In the genomic region with DNA sequence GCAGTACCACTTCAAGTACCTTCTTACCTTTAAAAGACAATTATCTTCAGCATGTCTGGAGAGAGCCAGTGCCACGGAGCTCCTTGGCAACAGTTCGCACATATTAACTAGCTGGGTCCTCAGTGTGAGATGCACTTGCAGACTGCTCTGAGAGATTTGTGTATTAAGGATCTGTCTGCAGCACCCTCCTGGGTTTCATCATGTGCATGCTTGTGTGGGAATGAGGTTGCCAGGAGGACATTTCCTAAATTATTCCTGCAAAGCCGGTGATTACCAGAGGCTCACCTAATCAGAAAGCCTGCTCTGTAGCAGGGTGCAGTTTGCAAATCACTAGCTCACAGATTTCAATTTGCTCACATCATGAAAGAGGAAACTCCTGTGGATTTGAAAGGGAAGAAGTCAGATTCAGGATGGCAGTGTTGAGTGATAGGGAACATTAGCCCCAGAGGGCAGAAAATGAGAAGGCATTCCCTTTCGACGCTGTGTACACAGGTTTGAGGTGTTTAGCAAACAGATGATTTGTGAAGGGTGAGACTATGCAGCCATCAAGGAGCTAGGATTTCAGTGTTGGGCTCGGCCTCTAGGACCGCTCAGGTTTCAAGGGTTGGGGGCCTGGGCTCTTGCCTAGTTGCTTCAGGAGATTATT, we compare ENCODE assay signal across 14 mouse cellular contexts.
DNase-seq lines count a peak whose midpoint lies in the region; ATAC-seq and TF ChIP-seq lines count a peak whose summit lies in the region.
"Had no signal": no experiment of that assay in that cellular context is flagged by ENCODE, and none has a peak within 500 bp of the region (broad histone marks: within the 10 kb centered on the region; RNA-seq: fewer than 3 reads in every experiment).

No protein-coding gene starts in this region.

- TF ChIP-seq CTCF in hindbrain, postnatal 0 days (IDR thresholded peaks at IDR 0.05; ENCODE audit: low read depth), result no peak

- H3K36me3 ChIP-seq in heart, embryonic 12.5 days, result no peaks in the 10 kb centered on the region
- no peaks in the 10 kb centered on the region for H3K36me3 ChIP-seq in hindbrain, postnatal 0 days (ENCODE audit: insufficient read depth, low read length)
- H3K36me3 ChIP-seq: heart, embryonic 15.5 days; intestine, embryonic 15.5 days had no signal

- 0 out of 2 replicates have a peak overlapping the region, but pooled peaks have one; percentile 9 for H3K4me2 ChIP-seq in heart, embryonic 12.5 days
- no peak overlapping the region for H3K4me2 ChIP-seq in hindbrain, postnatal 0 days (ENCODE audit: low read depth, low read length)
- H3K4me2 ChIP-seq: heart, embryonic 15.5 days; intestine, embryonic 15.5 days had no signal

- peaks cover 15% of the 10 kb centered on the region for H3K4me1 ChIP-seq in heart, embryonic 12.5 days (replicated peaks)
- H3K4me1 ChIP-seq in hindbrain, postnatal 0 days (ENCODE audit: insufficient read depth, low read length), result peaks cover 4% of the 10 kb centered on the region; the same call in 1 of the 2 replicates
- H3K4me1 ChIP-seq: intestine, embryonic 15.5 days had no signal

- no peaks in the 10 kb centered on the region for H3K9me3 ChIP-seq in heart, embryonic 12.5 days (replicated peaks)
- no peaks in the 10 kb centered on the region for H3K9me3 ChIP-seq in hindbrain, postnatal 0 days (ENCODE audit: low read length)
- H3K9me3 ChIP-seq: heart, embryonic 15.5 days; intestine, embryonic 15.5 days had no signal

- no peak overlapping the region for H3K27ac ChIP-seq in heart, embryonic 12.5 days (ENCODE audit: poor library complexity, severe bottlenecking)
- H3K27ac ChIP-seq in hindbrain, postnatal 0 days, result no peak overlapping the region
- H3K27ac ChIP-seq: heart, embryonic 15.5 days; intestine, embryonic 15.5 days had no signal

- ATAC-seq in heart, embryonic 12.5 days (ENCODE audit: insufficient number of reproducible peaks, low FRiP score), result no peak
- peak; percentile 53 for ATAC-seq in hindbrain, postnatal 0 days
- ATAC-seq: activated CD4-positive, CD25-positive, alpha-beta regulatory T cell, adult 4 months; intestine, embryonic 15.5 days; liver, postnatal 0 days had no signal

- WGBS in heart, embryonic 12.5 days, result 17% methylated on average over 7 of the region's 7 CpGs
- WGBS in hindbrain, postnatal 0 days, result 37% methylated on average over 7 of the region's 7 CpGs

- no peaks in the 10 kb centered on the region for H3K27me3 ChIP-seq in heart, embryonic 12.5 days (replicated peaks)
- H3K27me3 ChIP-seq in hindbrain, postnatal 0 days (ENCODE audit: insufficient read depth, low read length), result no peaks in the 10 kb centered on the region
- H3K27me3 ChIP-seq: heart, embryonic 15.5 days; intestine, embryonic 15.5 days had no signal

- H3K9ac ChIP-seq in heart, embryonic 12.5 days, result no peak overlapping the region
- no peak overlapping the region for H3K9ac ChIP-seq in hindbrain, postnatal 0 days (replicated peaks; ENCODE audit: low read length)
- H3K9ac ChIP-seq: heart, embryonic 15.5 days; intestine, embryonic 15.5 days; liver, postnatal 0 days had no signal

- no peak overlapping the region for H3K4me3 ChIP-seq in heart, embryonic 12.5 days
- H3K4me3 ChIP-seq in hindbrain, postnatal 0 days (ENCODE audit: low read length), result no peak overlapping the region
- H3K4me3 ChIP-seq: heart, embryonic 15.5 days; intestine, embryonic 15.5 days had no signal

- intact Hi-C loops in gastrocnemius, postnatal 36 days (cut with DNase I), result no loop called here

- DNase-seq in heart, adult 18-20 months, result no peak
- peak; percentile 31 for DNase-seq in brain, adult 2 months (ENCODE audit: low read depth, low spot score)
- DNase-seq in embryo, embryonic 9.5 days (ENCODE audit: extremely low spot score), result peak; percentile 41
- DNase-seq in hindbrain, postnatal 0 days (ENCODE audit: low spot score), result peak; percentile 48
- no peak for DNase-seq in yolk sac, embryonic 10.5 days (ENCODE audit: low spot score)
- DNase-seq in gastrocnemius, postnatal 36 days, result no peak
- DNase-seq in frontal cortex, adult 2 months (ENCODE audit: extremely low spot score in 1 of 2, low spot score in 1 of 2), result no peak
- DNase-seq: cerebellum, postnatal 36 days; liver, postnatal 0 days; right cerebral cortex, adult 18-20 months had no signal

Comparison
In these comparisons a context has a peak if more than half of its experiments do, and no peak if none do; other contexts are left out.
1. DNase-seq: peak in brain, adult 2 months (single experiment), embryo, embryonic 9.5 days (single experiment) and hindbrain, postnatal 0 days (single experiment); none in heart, adult 18-20 months (0 of 2), yolk sac, embryonic 10.5 days (single experiment), gastrocnemius, postnatal 36 days (0 of 2) and frontal cortex, adult 2 months (0 of 2).